Mouse (Mus musculus): ENCODE results near the gene Ahsg.

Ahsg gene

DNA sequence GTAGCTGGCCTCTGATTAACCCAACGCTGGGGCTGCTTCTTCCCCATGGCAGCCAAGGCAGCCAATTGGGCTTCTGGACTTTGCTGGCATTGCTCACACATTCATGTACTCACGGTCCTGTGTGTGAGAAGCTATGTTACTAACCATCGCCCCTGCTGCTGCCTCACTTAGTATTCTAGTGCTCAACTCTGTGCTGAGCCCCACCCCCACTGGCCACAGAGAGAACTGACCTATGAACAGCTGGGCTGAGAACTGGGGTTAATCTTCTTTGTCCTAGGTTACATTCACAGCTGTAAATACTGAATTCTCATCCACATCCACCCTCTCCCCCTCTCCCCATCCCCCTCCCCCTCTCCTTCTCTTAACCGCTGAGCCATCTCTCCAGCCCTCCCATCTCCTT is 2.2 kb upstream of the Ahsg start:
- DNase-seq: no peak

DNA sequence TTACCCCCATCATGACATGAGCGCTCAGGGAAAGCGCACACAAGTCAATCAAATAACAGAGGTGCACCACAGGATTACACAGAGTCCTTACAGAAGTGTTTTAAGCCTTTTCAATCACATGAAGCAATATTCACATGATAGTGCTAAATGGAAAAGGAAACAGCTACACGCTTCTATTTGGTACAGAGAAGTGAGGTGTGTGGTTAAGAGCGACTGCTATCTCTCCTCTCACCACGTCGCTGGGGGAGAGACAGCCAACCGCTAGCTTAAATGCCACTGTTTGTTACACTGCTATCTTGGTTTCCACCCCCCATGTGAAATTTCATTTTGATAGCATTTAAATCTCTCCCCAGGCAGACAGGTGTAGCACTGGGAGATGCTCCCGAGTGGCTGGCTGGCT is 1.4 kb upstream of the Ahsg start:
- DNase-seq: no peak

DNA sequence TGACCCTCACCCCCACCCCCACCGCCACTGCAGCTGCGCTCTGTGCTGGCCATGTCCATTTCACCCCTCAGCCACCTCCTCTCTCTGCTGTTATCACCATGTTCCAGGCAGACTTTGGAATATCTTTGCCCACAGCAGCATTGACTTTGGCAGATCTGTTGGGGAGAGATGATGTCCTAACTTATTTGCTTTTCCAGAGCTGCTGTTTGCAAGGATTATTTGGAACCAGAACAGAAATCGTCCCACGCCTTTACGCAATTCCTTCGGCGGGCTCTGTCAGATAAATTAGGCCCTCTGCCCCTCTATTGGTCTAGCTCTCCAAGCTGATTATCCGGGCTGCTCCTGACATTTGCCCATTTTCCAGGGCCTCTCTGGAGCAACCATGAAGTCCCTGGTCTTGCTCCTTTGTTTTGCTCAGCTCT is 667 bp downstream of the Ahsg start:
- no peak for DNase-seq

DNA sequence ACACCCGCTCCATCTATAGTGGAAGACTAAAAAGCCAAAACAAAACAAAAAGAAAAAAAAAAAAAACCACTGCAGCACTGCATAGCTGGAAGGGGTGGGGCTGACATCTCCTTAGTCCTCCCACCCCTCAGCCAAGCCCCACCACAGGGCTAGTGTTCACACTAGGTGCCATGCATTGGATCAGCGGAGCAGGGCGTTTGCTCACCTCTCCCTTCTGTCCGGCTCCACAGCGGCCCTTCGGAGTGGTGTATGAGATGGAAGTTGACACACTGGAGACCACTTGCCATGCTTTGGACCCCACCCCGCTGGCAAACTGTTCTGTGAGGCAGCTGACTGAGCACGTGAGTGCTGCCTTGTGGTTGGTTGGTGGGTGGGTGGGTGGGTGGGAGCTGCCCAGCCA is 3.0 kb downstream of the Ahsg start:
- no peak for DNase-seq

DNA sequence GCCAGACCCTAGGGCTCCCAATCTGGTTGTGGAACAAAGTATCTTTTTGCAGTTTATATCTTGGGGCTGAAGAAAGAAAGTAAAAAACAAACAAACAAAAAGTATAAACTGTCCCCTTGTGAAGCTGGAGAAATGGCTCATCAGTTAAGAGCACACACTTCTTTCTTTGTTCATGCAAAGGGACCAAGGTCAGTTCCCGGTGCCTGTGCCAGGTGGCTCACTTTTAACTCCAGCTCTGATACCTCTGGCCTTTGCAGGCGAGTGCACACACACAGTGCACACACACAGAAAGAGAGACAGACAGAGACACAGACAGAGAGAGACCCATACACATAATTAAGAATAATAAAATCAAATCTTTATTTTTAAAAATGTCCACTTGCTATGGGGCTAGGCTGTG is 5.5 kb downstream of the Ahsg start:
- no peak for DNase-seq

DNA sequence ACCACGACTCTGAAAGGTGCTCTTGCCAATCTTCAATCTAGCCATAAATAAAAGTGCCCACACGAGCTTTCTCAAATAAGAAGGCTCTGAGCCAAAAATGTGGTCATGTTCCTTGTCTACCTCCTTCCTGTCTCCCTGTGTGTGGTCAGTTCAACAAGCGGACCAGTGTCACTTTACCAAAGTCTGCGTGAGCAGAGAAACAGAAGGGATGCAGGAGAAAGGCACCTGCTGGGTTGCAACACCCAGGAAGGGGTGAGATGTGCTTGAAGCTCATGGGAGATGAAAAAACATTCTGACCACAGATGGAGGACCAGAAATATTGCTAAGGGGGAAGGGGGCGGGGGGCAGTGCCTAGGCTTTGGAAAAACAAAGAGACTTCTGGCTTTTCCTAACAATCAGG is 8.3 kb downstream of the Ahsg start:
- no peak for DNase-seq

DNA sequence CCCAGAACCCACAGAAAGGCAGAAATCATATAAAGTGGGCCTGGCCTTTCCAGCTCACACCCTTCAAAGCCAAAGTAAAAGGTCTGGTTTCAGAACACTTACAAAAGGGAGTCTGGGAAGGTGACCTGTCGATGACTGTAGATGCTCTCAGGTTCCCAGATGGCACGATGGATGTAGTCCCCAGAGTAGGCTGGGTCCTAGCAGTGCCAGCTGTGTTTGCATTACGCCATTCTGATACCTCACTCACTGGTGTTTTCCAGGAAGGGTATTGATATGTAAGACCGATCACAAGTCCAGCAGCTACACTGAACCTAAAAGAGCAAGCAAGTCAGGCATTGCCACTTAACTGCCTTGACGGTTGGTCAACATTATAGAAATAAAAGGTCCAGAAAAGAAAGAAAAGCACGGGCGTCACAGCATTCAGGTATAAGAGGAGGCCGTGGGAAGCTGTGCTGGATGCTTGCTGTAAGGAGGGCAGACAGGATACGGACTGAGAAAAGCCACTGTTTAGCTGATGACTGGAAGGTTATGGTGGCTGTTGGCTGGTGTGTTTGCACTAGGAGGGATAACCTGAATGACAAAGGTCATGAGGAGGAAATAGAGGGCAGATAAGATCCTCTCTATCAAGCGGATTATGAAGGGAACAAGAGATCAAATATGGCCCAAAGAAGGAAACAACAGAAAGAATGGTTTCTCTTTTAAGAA is 8.9 kb downstream of the Ahsg start:
- DNase-seq: no peak

DNA sequence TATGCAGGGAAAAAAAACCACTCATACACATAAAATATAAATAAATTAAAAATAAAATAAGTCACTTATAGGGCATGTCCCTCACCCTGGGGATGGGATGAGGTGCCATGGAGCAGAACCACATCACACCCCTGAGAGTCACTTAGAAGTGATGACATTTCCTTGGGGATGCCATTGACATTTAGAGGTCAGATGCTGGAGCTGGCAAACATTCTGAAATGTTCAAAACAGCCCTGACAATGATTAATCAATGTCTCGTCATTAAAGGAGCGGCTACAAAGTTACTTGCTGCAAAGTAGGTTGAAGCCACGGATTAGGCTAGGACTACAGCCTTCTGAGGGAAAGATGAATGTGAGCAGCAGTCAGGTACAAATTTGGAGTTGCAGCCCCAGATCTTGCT is 10.2 kb downstream of the Ahsg start:
- DNase-seq: no peak

DNA sequence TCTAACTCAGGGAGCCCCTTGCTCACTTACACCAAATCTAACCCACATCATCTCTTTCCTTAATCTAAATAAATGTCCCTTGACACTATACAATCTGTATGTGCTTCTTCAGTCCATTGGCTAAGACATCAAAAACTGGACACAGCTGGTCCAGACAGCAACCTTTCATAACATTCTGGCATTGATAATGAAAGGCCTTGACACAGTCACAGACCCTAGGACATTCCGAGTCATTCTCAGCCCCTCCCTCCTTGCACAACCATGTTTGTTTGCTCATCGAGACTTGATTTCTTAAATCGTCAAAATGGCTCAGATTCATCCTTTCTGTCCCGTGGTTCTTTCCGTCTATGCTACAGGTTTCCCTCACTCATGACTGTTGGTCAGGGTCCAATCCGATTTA is 18.2 kb downstream of the Ahsg start:
- DNase-seq: no peak

DNA sequence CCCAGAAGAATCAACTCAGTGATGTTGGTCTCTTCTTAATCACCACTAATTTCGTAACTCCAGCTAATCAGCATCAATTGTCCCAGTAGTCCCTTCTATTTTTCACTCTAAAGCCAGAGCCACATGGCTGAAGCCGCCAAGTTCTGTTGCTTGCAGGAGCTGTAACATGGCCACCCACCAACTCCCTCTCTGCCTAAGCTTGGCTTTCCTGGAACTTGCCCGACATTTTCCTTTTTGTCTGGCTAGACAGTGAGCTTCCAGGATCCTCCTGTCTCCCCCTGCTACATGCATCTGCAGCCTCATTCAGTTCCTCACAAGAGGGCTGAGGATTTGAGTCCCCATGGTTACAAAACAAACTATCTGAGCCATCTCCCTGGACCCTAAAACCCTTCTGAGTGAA is 20.9 kb downstream of the Ahsg start:
- DNase-seq: no peak

DNA sequence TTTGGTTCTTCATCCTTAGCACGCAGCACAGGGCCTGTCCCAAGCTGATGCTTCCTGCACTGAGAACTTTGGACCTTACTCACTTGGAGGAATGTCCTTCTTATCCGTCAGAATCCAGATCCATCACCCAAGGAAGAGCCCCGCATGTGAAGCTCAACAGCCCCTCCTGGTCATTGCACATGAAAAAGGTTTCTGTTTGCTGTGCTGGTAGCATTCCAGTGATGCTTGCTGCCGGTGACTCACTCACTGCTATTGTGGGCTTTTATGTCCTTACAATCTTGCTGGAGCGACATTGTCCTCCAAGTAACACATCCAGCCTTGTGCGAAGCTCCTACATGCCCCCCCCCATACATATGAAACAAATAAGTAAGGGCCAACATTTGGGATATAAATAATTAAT is 21.8 kb downstream of the Ahsg start:
- DNase-seq: no peak

DNA sequence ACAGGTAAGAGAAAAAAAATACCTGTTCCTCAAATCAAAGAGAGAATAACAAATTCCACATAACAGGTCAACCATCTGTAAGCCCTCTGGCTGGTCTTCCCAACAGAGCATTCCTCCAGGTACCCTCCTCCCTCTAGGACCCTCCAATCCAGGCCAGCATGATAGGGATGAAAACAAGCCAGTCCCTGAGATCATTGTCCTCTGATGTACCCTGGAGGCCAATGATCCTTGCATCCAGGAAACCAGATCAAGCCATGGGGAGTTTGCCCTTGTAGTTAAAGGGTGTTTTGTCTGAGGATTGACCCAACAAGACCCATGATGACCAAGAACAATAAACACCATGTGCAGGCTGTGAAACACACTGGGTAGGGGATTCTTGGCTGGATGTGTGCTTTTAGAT is 23.2 kb downstream of the Ahsg start:
- DNase-seq: no peak

DNA sequence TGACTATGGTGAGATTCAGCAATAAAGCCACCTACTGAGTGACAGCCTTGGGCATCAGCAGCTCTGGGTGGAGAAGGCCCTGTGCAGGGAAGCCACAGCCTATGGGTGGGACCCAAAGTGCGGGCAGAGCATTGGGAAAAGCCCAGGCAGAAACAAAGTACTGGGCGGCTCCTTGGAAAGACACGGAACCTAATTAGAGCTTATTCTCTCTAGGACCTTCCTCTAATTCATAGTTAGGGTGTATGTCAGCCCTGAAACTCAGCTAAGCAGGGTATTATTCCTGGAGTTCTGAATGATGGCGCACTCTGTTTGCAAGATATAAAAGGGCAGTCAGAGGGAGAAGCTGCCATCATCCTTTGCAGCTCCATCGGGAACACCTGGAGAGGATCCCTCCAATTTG is 27.0 kb downstream of the Ahsg start, which contains the start of gene Fetub:
Gene Fetub (plus strand): TSS at position 301 of the 400 bp plus-strand sequence.
- no peak for DNase-seq

DNA sequence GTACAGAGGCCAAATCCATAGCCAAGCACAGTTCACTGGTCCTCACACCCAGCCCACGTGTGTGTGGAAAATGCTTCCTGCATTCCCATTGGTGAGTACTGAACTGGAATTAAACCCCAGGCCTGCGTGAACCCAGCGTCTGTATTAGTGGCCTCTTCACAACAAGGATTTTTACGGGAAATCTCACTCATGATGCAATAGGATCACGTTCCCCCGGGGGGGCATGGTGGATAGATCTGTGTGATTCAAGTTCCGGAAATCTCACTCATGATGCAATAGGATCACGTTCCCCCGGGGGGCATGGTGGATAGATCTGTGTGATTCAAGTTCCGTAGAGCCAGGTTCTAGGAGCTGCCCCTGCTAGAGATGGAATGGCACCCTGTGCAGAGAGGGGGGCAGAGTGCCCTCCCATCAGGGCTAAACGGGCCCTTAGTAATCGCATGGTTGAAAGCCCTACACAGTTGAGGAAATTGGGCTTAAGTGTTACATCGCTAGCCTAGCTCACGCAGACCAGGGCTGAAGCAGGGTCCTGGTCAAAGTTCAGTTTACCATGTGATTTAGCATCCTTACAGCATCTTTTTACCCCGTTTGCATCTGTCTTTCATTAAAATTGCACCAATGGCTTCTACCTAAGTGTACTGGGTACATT is 27.7 kb downstream of the Ahsg start:
- DNase-seq: no peak

DNA sequence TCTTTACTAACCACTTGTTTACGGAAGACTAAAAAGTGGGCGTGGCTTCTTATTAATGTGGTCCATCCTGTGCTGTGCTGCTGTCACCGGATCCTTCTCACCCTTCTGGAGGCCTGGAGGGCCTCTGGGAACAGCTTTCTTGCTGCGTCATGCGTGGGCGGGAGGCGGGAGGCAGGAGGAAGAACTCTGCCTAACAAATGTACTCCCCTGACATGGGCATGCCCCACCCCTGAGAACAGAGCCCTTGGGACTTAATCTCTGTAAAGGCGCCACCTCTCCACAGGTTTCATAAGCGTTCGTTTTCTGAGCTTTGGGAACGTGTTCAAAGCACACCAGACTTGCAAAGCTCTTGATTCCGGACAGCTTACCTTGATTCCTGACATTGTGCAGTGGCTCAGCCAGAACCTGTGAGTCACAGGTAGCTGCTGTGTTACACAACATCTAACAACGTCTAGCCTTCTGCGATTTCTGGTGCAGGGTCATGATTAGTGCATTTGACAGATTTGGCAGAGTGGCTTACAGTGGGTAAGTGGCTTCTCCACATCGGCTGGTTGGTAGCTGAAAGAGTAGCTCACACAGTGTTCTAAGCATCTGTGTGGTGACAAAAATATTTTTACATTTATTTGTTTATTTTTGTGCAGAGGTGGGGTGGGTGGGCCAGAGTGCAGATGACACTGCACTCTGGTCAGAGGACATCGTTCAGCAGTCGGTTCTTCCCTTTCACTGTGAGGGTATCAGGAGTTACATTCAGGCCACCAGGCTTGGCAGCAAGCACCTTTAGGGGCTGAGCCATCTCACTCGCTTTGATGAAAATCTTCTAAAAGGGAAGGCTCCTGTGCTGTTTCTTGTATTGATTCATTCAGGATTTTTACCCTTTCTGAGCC is 29.1 kb downstream of the Ahsg start:
- DNase-seq: peak; percentile 11

DNA sequence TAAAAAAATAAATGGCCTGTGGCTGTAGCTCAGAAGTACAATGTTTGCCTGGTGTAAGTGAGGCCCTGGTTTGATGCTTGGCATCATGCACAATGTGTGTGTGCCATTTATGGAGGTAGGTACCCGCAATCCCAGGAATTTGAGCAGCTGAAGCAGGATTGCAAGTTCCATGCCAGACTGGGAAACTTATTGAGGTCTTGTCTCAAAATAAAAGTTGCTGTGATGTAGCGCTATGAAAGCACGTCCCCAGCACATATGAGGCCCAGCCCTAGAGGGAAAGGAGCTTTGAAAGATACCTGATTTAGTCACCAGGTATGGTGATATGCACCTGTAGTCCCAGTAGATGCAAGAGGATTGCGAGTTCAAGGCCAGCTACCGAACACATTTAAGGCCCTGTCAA is 30.7 kb downstream of the Ahsg start:
- no peak for DNase-seq

DNA sequence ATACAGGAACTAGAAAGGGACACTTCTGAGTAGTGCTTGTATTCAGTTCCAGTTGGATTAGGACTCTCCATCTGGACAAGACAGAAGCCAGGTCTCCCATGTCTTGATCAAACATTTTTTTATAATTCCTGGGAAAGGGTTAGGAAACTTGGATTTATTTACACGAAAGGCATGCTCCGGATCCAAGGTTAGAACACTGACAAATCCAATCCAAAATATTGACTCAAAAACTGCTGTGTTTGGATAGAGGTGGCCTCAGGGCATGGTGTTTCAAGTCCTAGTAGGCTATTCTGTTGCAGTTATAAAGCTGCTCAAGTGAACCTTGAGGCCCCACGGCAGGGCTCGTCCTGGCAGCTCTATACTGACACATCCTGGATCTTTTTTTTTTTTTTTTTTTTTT is 31.4 kb downstream of the Ahsg start:
- no peak for DNase-seq

DNA sequence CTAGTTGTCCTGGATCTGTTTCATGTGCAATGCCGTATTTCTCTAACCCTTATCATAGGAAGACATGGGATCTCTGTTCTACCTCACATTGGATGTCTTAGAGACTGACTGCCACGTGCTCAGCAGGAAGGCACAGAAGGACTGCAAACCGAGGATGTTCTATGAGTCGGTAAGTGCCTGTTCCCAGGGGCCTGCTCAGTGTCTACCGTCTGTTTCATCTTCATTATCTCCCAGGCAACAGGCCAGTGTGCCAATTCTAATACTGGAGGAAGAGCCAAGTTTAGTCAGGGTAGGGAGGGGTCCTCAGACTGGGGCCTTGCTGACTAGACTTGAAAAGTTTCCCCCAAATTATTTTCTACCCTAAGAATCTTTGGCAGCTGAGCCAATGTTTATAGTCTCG is 38.5 kb downstream of the Ahsg start:
- DNase-seq: no peak

DNA sequence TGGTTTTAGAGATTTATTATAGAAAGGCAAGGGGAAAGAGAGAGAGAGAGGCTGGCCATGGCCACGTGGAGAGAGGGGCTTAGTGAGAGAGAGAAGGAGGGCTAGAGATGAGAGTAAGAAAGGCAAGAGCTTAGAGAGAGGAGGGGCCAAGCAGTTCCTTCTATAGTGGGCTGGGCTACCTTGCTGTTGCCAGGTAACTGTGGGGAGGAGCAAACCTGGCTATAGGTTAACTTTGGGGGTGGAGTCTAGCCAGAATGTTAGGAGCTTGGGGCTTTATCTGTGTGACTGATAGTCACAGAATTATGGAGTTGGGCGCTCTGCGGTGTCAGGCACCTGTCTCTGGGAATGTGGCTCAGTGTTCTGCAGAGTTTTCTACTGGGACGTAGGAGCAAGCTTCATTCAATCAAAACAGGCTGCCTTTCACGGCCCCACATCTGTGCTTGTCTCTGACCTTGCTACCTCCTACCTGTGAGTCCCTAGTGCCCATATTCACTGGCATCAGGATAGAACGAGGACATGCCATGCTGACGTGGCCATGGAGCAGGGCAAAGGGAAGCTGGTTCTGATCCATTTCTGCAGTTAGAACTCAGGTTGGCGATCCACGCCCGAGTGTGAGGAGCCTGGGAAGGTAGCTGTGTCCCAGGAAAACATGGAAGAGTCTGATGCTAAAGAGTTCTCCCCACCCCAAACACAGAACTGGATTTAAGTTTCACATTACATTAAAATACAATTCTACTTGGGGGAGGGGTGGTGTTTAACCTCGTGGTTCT is 40.5 kb downstream of the Ahsg start:
- DNase-seq: no peak

DNA sequence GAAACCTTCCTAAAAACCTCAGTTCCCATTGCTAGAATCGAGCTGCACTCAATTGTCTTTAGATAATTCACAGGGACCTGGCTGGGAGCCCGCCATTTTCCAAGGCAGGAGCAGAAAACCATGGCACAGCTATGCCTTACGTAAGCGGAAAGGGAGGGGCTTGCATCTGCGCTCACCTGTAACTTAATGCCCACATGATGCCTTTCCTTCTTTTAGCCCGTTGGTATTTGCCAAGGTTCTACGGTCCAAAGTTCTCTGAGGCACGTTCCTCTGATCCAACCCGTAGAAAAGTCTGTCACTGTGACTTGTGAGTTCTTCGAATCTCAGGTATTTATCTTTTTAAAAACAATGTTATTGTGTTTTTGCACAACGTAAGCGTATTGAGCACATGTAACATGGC is 46.6 kb downstream of the Ahsg start:
- DNase-seq: peak; percentile 38

DNA sequence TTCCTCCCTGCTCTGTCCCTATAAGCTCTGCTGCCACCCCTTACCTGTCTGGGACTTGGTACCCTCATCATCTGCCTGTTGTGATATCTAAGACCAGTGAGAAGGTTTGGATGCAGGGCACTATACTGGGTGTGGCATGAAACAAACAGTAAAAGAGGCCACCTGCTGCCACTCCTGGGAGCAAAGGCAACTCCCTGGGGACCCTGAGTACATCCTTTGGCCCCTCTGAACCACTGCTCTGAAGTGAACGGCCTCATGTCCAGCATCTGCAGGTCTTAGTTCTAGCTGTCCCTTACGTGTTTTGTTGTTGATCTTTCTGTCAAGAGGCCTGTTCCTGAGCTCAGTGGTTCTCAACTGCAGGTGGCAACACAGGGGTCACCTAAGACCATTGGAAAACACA is 47.5 kb downstream of the Ahsg start:
- no peak for DNase-seq

DNA sequence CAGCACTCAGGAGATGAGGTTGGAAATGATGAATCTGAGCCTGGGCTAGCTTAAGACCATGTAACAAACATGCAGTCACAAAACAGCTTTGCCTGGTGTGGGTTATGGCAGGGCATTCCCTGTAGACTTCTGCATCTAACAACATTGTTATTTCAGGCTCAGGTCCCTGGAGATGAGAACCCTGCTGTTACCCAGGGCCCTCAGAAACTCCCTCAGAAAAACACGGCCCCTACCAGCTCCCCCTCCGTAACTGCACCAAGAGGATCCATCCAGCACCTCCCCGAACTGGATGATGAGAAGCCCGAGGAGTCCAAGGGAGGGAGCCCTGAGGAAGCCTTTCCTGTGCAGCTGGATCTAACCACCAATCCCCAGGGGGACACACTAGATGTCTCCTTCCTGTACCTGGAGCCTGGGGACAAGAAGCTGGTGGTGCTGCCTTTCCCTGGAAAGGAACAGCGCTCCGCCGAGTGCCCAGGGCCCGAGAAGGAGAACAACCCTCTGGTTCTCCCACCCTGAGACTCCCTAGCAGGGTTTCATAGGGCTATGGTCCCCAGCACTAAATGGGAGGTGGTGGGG is 48.1 kb downstream of the Ahsg start:
- DNase-seq: no peak

All from kidney, adult 11 months (tissue).